In genomic region chr2:131125964-131126815, GRCm38 (mm10) we compare ENCODE assay signal across 12 mouse cellular contexts. TPM values are rescaled to one million over a fixed set of nuclear protein-coding genes. Genes with fewer than 3 reads are reported as not detected.
DNase-seq lines count a peak whose midpoint lies in the region; ATAC-seq lines count a peak whose summit lies in the region.
"Had no signal": no experiment of that assay in that cellular context is flagged by ENCODE, and none has a peak within 500 bp of the region (broad histone marks: within the 10 kb centered on the region; RNA-seq: fewer than 3 reads in every experiment).

No protein-coding gene starts in this region.

- peak overlapping the region; percentile 91 for H3K27ac ChIP-seq in hindbrain, embryonic 10.5 days
- H3K27ac ChIP-seq in hindbrain, embryonic 16.5 days (ENCODE audit: low read depth, low read length): no peak overlapping the region
- H3K27ac ChIP-seq in embryonic facial prominence, embryonic 12.5 days: peak overlapping the region; percentile 86
- H3K27ac ChIP-seq in limb, embryonic 15.5 days: peak overlapping the region; percentile 91

- H3K9me3 ChIP-seq in hindbrain, embryonic 10.5 days: no peaks in the 10 kb centered on the region
- no peaks in the 10 kb centered on the region for H3K9me3 ChIP-seq in hindbrain, embryonic 16.5 days (ENCODE audit: control insufficient read depth, low read length)
- no peaks in the 10 kb centered on the region for H3K9me3 ChIP-seq in embryonic facial prominence, embryonic 12.5 days
- no peaks in the 10 kb centered on the region for H3K9me3 ChIP-seq in limb, embryonic 15.5 days

- H3K4me2 ChIP-seq in hindbrain, embryonic 16.5 days (ENCODE audit: low read length): no peak overlapping the region
- H3K4me2 ChIP-seq in embryonic facial prominence, embryonic 12.5 days (replicated peaks): peak overlapping the region; percentile 58
- peak overlapping the region; percentile 70 for H3K4me2 ChIP-seq in limb, embryonic 15.5 days

- WGBS in hindbrain, embryonic 10.5 days: 38% methylated on average over 9 of the region's 9 CpGs
- WGBS in hindbrain, embryonic 16.5 days: 47% methylated on average over 9 of the region's 9 CpGs
- WGBS in embryonic facial prominence, embryonic 12.5 days: 38% methylated on average over 9 of the region's 9 CpGs
- WGBS in limb, embryonic 15.5 days: 46% methylated on average over 9 of the region's 9 CpGs

- peaks cover 32% of the 10 kb centered on the region for H3K4me1 ChIP-seq in hindbrain, embryonic 10.5 days (replicated peaks)
- peaks cover 7% of the 10 kb centered on the region for H3K4me1 ChIP-seq in hindbrain, embryonic 16.5 days (ENCODE audit: control insufficient read depth, insufficient read depth, low read depth, low read length)
- H3K4me1 ChIP-seq in embryonic facial prominence, embryonic 12.5 days: peaks cover 32% of the 10 kb centered on the region
- peaks cover 30% of the 10 kb centered on the region for H3K4me1 ChIP-seq in limb, embryonic 15.5 days

- ATAC-seq in hindbrain, embryonic 16.5 days: no peak
- ATAC-seq in embryonic facial prominence, embryonic 12.5 days (ENCODE audit: insufficient number of reproducible peaks, insufficient read depth, low FRiP score, low TSS enrichment): no peak
- 0 out of 2 replicates have a peak, but pooled peaks have one; percentile 1 for ATAC-seq in limb, embryonic 15.5 days (ENCODE audit: insufficient number of reproducible peaks, low FRiP score, low TSS enrichment, low read depth)

- no peak for DNase-seq in hindbrain, embryonic 10.5 days (ENCODE audit: low spot score)
- DNase-seq in A20 (ENCODE audit: low read depth, low spot score): peak; percentile 68
- no peak for DNase-seq in adrenal gland, adult 8-10 months
- no peak for DNase-seq in left cerebral cortex, adult 11 months (ENCODE audit: low spot score)
- no peak for DNase-seq in gastrocnemius, postnatal 25 days

- peaks cover 20% of the 10 kb centered on the region for H3K27me3 ChIP-seq in hindbrain, embryonic 10.5 days (ENCODE audit: insufficient read depth, poor library complexity, severe bottlenecking)
- H3K27me3 ChIP-seq in hindbrain, embryonic 16.5 days (replicated peaks; ENCODE audit: control insufficient read depth, insufficient read depth, low read length): no peaks in the 10 kb centered on the region
- H3K27me3 ChIP-seq in embryonic facial prominence, embryonic 12.5 days: no peaks in the 10 kb centered on the region
- H3K27me3 ChIP-seq in limb, embryonic 15.5 days: no peaks in the 10 kb centered on the region

- H3K9ac ChIP-seq in hindbrain, embryonic 16.5 days (ENCODE audit: low read depth, low read length): no peak overlapping the region; the same call in 1 of the 2 replicates
- peak overlapping the region; percentile 90 for H3K9ac ChIP-seq in embryonic facial prominence, embryonic 12.5 days
- peak overlapping the region; percentile 70; the same call in 1 of the 2 replicates for H3K9ac ChIP-seq in limb, embryonic 15.5 days

- H3K36me3 ChIP-seq in hindbrain, embryonic 10.5 days: no peaks in the 10 kb centered on the region
- no peaks in the 10 kb centered on the region for H3K36me3 ChIP-seq in hindbrain, embryonic 16.5 days (ENCODE audit: control insufficient read depth, insufficient read depth, low read length)
- H3K36me3 ChIP-seq in embryonic facial prominence, embryonic 12.5 days: no peaks in the 10 kb centered on the region
- no peaks in the 10 kb centered on the region; the same call in 1 of the 2 replicates for H3K36me3 ChIP-seq in limb, embryonic 15.5 days

- H3K4me3 ChIP-seq in hindbrain, embryonic 10.5 days: peak overlapping the region; percentile 59; the same call in 1 of the 2 replicates
- H3K4me3 ChIP-seq in hindbrain, embryonic 16.5 days (ENCODE audit: low read length): no peak overlapping the region
- no peak overlapping the region for H3K4me3 ChIP-seq in embryonic facial prominence, embryonic 12.5 days
- H3K4me3 ChIP-seq in limb, embryonic 15.5 days: peak overlapping the region; percentile 69; the same call in 1 of the 2 replicates

RNA-seq across cellular contexts. Expression of gene Hspa12b, which starts 0.9 kb away (rescaled TPM):
- 6.4 and 7.6 TPM in 2 replicates for polyA plus RNA-seq in hindbrain, embryonic 10.5 days (2016; fragmentation: Nextera tagmentation; extraction: Ambion mirVana)
- polyA plus RNA-seq in hindbrain, embryonic 16.5 days (2015; fragmentation: Nextera tagmentation; extraction: Ambion mirVana): 6.5 and 6.9 TPM in 2 replicates
- polyA plus RNA-seq in embryonic facial prominence, embryonic 12.5 days (2016; fragmentation: Nextera tagmentation; extraction: Ambion mirVana): 15.9 and 17.7 TPM in 2 replicates
- 16.0 and 22.0 TPM in 2 replicates for polyA plus RNA-seq in limb, embryonic 15.5 days (2015; fragmentation: Nextera tagmentation; extraction: Ambion mirVana)
- 10 to 100 TPM in 2 of 4 experiments, 1 to 10 TPM in 2; 8.1 to 16.8 (median 10.4) TPM for total RNA-seq in adrenal gland, adult 8-10 months (2022)
- total RNA-seq in gastrocnemius, postnatal 25 days (2021): 10 to 100 TPM; 14.5 to 16.6 TPM
- total RNA-seq: neutrophil, adult 5-6 weeks had no signal

RNA-seq across cellular contexts. Expression of gene Gm11037, which starts 7.1 kb away (rescaled TPM):
- not detected in 2 replicates for polyA plus RNA-seq in hindbrain, embryonic 10.5 days (2016; fragmentation: Nextera tagmentation; extraction: Ambion mirVana)
- not detected in 2 replicates for polyA plus RNA-seq in hindbrain, embryonic 16.5 days (2015; fragmentation: Nextera tagmentation; extraction: Ambion mirVana)
- not detected in 2 replicates for polyA plus RNA-seq in embryonic facial prominence, embryonic 12.5 days (2016; fragmentation: Nextera tagmentation; extraction: Ambion mirVana)
- polyA plus RNA-seq in limb, embryonic 15.5 days (2015; fragmentation: Nextera tagmentation; extraction: Ambion mirVana): not detected in 2 replicates
- total RNA-seq in adrenal gland, adult 8-10 months (2022): not detected
- total RNA-seq in gastrocnemius, postnatal 25 days (2021): not detected
- total RNA-seq: hematopoietic stem cell, adult 5-6 weeks; left cerebral cortex, postnatal 14 days; MEL; neutrophil, adult 5-6 weeks had no signal

RNA-seq across cellular contexts. Expression of gene 1700037H04Rik, which starts 33.7 kb away (rescaled TPM):
- 138 and 142 TPM in 2 replicates for polyA plus RNA-seq in hindbrain, embryonic 10.5 days (2016; fragmentation: Nextera tagmentation; extraction: Ambion mirVana)
- polyA plus RNA-seq in hindbrain, embryonic 16.5 days (2015; fragmentation: Nextera tagmentation; extraction: Ambion mirVana): 86.6 and 92.7 TPM in 2 replicates
- 74.1 and 79.5 TPM in 2 replicates for polyA plus RNA-seq in embryonic facial prominence, embryonic 12.5 days (2016; fragmentation: Nextera tagmentation; extraction: Ambion mirVana)
- 53.6 and 56.0 TPM in 2 replicates for polyA plus RNA-seq in limb, embryonic 15.5 days (2015; fragmentation: Nextera tagmentation; extraction: Ambion mirVana)
- 10 to 100 TPM; 32.2 to 68.7 (median 53.9) TPM for total RNA-seq in adrenal gland, adult 8-10 months (2022)
- total RNA-seq in gastrocnemius, postnatal 25 days (2021): 1 to 10 TPM; 3.3 to 6.6 TPM

RNA-seq across cellular contexts. Expression of gene Siglec1, which starts 39.6 kb away (rescaled TPM):
- polyA plus RNA-seq in hindbrain, embryonic 10.5 days (2016; fragmentation: Nextera tagmentation; extraction: Ambion mirVana): 0.10 and 0.16 TPM in 2 replicates
- 0.15 and 0.24 TPM in 2 replicates for polyA plus RNA-seq in hindbrain, embryonic 16.5 days (2015; fragmentation: Nextera tagmentation; extraction: Ambion mirVana)
- 0.08 and 0.11 TPM in 2 replicates for polyA plus RNA-seq in embryonic facial prominence, embryonic 12.5 days (2016; fragmentation: Nextera tagmentation; extraction: Ambion mirVana)
- 0.58 and 0.61 TPM in 2 replicates for polyA plus RNA-seq in limb, embryonic 15.5 days (2015; fragmentation: Nextera tagmentation; extraction: Ambion mirVana)
- total RNA-seq in adrenal gland, adult 8-10 months (2022): 1 to 10 TPM; 5.1 to 6.4 (median 6.3) TPM
- total RNA-seq in gastrocnemius, postnatal 25 days (2021): 1 to 10 TPM in 1 of 2 experiments, under 1 TPM in 1; 0.64 to 1.2 TPM
- total RNA-seq: hematopoietic stem cell, adult 5-6 weeks had no signal

RNA-seq across cellular contexts. Expression of gene Cenpb, which starts 53.7 kb away (rescaled TPM):
- polyA plus RNA-seq in hindbrain, embryonic 10.5 days (2016; fragmentation: Nextera tagmentation; extraction: Ambion mirVana): 9.7 and 12.8 TPM in 2 replicates
- polyA plus RNA-seq in hindbrain, embryonic 16.5 days (2015; fragmentation: Nextera tagmentation; extraction: Ambion mirVana): 11.1 and 11.3 TPM in 2 replicates
- polyA plus RNA-seq in embryonic facial prominence, embryonic 12.5 days (2016; fragmentation: Nextera tagmentation; extraction: Ambion mirVana): 12.6 and 14.8 TPM in 2 replicates
- 9.6 and 12.0 TPM in 2 replicates for polyA plus RNA-seq in limb, embryonic 15.5 days (2015; fragmentation: Nextera tagmentation; extraction: Ambion mirVana)
- 10 to 100 TPM; 63.5 to 76.9 (median 73.5) TPM for total RNA-seq in adrenal gland, adult 8-10 months (2022)
- 10 to 100 TPM; 58.9 to 61.8 TPM for total RNA-seq in gastrocnemius, postnatal 25 days (2021)

Comparison
In these comparisons a context has a peak if more than half of its experiments do, and no peak if none do; other contexts are left out.
1. H3K4me3 ChIP-seq: peak in hindbrain, embryonic 10.5 days (single experiment) and limb, embryonic 15.5 days (single experiment); none in hindbrain, embryonic 16.5 days (single experiment) and embryonic facial prominence, embryonic 12.5 days (single experiment).